Mouse (Mus musculus) bone marrow, adult 2 months (tissue): Measurements from ENCODE around the gene Taok3.

ENCODE experiments used
- CTCF ChIP-seq: fragments of 200-500 bp; IDR thresholded peaks from 2 replicates; pipeline ENCODE4 v1.5.1; 2011; ENCODE audit warnings: low read length, control low read depth; ENCODE audit not compliant: control insufficient read depth, insufficient read depth
- POLR2A ChIP-seq: fragments of 200-500 bp; IDR thresholded peaks from 2 replicates; pipeline ENCODE4 v1.6.1; 2011; ENCODE audit warnings: low read depth, mild to moderate bottlenecking, control low read depth, low read length, borderline replicate concordance; ENCODE audit not compliant: control insufficient read depth

GRCm38 (mm10) chr5:117279669-117280050, 159.7 kb downstream of the Taok3 start:
- no peak for TF ChIP-seq POLR2A
- no peak for TF ChIP-seq CTCF
